Mouse (Mus musculus): ENCODE results near the gene Rasal1.

DNA sequence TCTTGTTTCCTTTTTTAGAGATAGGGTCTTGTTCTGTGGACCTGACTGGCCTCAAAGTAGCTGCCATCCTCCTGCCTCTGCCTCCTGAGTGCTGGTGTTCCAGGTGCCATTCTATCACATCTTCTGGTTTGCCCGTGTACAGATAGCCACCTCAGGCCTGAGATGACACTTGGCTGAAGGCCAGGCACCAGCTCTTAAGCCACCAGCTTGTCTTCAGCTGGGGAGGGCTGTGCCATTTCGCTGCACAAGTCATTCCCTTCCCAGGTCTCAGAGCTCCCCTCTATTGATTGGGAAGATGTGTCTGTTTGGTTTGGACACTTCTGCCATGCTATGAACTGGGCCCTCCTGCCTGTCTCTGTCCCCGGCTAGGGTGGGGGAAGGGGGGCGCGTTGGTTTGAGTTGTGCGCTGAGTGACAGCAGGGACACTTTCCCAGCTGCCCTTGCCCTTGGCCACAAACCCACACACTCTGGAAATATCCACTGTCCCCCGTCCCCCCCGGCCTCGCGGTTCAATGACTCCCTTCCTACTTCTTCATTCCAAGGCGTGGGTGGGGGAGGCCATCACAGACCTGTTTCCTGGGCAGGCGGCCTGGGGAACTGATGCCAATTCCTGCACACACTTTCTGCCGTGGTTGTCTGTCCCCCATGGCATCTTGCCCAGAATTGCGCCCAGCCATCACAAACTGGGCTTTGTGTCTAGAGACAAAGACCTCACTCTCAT lies 5.1 kb upstream of the Rasal1 start:
- TF ChIP-seq CTCF (IDR thresholded peaks at IDR 0.05) (no peak), POLR2A (IDR thresholded peaks at IDR 0.05; ENCODE audit: insufficient read depth, low read depth, low read length) (no peak), EP300 (IDR thresholded peaks at IDR 0.05; ENCODE audit: insufficient read depth, low read depth, low read length) (no peak)

Measured in heart, adult 2 months (tissue).